Mouse (Mus musculus): Measurements from ENCODE around the gene Atp5l.

GRCm38 (mm10) chr9:44921543-44921942, 1.0 kb upstream of the Atp5l start:
- no peak for TF ChIP-seq CTCF (IDR thresholded peaks at IDR 0.05; ENCODE audit: low read depth)
- no peak for TF ChIP-seq EP300 (IDR thresholded peaks at IDR 0.05; ENCODE audit: low read depth)
